Mouse (Mus musculus) c-Kit-positive CD71-positive TER-119-positive erythroid progenitor cells, embryonic 14.5 days (primary cell): ENCODE measurements at regions not wholly inside any gene's neighbourhood (a gene's known extent, or its start where the extent isn't known, plus 50 kb on each side); places are given as distances from the start of the nearest gene placed in this dataset.

Experiments used
- DNase-seq: peaks from one replicate; pipeline ENCODE4 v3.0.0-alpha.2; 2013; ENCODE audit warnings: low spot score

DNA sequence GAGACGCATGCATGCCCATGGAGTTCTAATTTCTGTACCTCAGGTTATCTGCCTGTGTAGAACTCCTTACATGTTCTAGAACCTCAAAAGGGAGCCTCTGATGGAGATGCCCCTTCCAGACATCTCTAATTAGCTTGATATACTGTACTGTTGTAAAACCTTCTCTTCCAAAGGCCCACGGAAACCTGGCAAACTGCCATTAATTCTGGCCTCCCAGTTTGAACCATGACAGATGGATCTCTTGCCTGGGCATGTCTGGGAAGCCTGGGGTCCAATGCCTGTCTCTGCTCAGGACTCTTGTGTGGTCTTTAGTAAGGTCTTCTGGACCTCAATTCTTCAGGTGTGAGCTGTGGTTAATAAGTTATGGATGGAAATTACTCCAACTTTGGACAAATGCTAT is 207.7 kb upstream of the Camk1g start:
- no peak for DNase-seq

DNA sequence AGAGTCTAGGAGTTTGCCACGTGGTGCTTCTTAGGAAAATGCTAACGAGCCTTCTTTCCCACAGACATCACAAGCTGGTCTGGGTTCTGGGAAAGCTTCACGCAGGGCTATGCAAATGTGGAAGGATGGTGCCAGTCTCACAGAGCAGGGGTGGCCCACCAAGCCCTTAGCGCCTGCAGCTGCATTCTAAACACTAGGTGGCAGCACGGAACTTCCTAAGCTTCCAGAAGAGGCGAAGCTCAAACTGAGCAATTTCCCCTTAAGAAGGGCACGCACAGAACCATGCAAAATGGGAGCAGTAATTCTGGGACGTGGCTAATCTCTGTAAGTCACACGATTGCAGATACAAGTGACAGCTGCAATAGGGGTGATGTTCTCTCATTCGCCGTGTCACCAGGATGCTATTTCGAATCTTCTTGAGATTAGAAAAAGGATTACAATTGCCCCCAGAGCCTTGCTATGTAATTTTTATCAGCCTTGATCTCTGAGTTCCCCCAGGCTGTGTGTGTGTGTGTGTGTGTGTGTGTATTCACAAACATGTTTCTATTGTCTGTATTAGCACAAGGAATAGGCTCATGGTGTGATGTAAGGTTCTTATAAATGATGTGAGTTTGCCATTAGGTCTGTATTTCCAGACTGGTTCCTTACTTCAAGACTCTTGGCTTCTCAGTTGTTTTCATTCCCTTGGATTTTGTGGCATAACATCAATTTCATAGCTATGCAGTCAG is 206.1 kb upstream of the Camk1g start:
- peak; percentile 8 for DNase-seq

DNA sequence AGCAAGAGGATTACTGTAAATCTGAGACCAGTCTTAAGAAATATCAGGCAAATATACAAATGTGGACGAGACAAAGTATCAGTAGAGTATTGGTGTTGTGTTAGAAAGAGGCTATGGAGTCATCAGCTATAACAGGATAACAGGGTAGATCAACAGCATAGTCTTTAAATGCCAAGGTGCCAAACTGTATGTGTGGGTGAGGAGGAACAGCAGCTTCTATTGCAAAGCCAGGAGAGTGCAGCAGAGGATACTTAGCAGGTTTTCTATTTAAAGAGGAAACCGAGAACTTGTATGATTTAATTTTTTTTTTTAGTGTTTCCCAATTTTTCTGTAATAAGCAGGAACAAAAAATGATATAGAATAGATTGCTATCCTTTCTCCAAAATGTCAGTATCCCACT is 202.7 kb upstream of the Camk1g start:
- DNase-seq: no peak

DNA sequence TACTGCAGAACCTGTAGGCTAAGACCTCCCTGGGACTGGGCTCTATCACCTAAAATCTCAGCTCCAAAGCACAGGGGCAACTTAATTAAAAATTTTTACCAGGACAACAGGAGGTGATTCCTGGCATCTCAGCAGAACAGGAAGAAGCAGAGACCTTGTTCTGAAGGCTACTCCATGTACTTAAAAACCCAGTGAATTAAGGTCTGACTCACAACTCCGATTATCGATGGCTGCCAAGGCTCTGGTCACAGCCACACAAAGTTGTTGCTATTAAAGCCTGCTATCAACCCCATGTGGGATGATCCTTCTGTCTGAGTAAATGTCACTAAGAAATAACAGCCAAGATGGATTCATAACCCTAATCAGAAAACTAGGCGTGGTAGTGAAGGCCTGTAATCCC is 202.3 kb upstream of the Camk1g start:
- no peak for DNase-seq

DNA sequence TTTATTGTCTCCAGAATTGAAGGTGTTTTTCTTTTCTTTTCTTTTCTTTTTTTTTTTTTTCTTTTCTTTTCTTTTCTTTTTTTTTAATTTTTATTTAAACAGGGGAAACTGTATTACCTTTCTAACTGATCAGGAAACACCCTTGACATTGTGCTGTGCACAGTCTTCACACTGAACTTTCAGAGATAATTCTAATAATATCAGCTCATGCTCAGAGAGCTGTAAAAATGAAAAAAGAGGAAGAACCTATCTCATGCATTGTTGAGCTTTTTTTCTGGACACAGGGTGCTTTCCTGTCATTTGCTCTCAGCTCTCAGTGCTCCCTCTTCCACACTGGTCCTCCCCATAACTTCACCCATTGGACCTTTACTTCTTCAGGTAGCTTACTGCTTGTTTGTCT is 201.0 kb upstream of the Camk1g start:
- DNase-seq: no peak

DNA sequence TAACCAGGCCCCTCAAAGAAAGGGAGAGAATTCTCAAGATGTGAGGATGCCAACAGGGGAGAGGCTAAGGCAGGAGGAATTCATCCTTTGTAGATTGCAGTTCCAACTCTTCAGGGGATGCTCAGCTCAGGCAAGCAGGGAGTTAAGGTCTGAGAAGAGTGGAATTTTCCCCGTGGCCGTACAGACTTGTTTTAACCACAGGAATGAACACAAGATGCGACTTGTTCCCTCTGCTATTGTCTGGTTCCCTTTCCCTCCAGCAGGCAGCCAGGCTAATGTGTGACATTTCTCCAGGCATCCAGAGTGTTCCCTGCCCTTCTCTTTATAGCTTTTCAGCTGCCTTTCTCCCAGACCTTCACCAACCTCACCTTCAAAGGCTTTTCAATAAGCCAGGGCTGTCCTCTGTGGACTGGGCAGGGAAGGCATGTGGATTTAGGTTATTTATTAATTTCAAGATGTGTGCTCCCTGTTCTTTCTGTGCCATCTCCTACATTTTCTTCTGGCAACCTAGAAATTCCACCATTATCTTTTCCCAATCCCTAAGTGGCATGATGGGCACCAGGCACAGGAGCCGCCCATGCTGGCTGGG is 198.6 kb upstream of the Camk1g start:
- DNase-seq: no peak

DNA sequence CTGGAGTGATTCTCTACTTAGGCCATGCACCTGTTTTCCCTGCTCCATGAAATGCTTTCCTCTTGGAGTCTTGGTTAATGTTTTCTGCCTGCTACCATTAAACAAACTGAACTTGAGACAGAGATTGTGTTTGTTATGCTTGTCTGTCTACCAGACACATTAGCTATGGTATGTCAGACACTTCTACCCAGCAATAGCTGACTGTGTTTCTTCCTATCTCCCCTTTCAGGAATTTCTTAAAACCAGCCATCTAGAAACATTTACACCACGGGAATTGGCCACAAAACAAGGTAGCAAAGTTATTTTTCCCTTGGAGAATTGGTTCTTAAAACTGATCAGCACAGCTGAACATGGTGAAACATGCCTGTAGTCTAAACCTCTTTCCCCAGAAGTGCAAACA is 197.1 kb upstream of the Camk1g start:
- DNase-seq: no peak

DNA sequence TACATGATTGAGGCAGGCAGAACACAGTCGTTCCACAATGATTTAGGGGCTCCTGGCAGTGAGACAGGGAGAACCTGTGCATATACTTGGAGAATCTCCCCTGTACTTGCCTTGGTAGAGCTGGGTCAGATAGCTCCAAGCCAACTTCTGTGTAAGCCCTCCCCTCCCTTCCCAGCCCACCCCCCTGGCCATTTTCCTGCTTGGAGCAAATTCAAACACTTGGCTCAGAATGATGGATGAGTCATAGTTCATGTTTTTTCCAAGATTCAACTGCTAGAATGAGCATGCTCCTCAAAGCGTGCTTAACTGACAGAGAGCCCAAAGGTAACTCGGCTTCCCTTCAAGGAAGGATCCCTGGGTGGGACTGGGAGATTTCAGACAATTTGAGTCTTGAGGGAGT is 194.1 kb upstream of the Camk1g start:
- DNase-seq: no peak

DNA sequence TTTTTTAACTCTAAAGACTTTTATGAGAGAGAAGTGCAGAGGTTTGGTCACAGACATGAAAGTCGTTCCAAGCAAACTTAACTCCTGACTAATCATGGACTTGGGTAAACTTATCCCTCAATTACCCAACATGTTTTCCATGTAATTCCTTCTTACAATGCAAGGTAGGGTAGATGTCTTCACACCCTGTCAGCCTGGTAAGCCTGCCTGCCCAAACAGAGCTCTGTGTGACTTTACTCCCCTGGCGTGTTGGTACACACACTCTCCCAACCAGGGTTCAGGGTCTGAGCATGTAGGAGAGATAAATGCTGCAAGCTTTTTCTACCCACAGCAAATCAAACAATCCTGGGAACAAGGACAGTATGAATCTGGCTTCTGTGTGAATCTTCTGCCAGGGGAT is 192.1 kb upstream of the Camk1g start:
- DNase-seq: no peak

DNA sequence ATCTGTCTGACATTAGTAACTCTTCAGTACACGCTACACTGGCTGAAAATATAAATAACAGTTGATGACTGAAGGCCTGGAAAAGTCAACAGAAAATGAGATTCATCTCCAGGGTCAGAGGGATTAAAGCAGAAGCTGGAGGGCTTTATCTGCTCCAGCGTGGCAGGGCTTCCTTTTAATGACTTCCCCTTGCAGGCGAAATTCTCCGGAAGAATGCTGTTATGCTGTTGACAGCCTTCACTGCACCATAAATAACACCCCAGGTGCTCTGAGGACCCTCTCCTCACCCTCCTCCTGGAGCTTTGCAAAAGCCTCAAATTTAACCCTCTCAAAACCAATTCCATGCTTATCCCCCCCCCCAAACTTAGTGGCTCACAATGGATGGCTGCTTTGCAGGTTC is 188.0 kb upstream of the Camk1g start:
- DNase-seq: no peak

DNA sequence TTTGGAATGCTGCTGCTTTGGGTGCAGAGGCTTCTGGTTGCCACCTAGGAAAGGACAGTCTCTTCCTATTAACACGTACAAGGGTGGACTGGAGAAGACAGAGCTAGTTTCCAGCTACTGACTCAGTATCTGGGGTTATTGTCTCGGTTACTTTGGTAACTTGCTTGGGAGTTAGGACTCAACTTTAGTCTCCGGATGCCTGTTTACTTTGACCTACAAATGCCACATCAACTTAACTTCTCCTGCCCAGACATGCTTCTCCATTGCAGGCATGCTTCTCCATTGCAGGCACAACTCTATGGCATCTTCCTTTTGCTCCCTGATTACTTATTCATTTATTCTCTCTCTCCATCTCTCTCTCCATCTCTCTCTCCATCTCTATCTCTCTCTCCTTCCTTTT is 184.6 kb upstream of the Camk1g start:
- DNase-seq: no peak

DNA sequence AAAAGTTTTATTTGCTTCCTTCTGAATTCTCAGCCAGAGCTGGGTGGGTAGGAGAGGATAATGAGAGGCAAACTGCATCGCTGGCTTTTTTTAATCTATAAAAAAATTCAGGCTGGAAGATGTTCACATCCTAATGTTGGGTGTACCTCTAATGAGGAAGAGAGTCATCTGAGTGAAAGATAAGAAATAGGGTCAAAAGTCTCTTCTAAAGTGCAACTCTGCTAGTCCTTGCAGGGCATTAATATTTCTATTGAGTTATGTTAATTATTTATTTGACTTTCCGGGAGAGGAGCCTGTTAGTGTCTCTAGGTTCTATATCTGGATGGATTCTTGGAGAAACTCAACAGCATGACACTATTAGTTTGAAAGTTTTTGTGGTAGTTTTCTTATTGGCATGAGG is 182.2 kb upstream of the Camk1g start:
- DNase-seq: no peak

DNA sequence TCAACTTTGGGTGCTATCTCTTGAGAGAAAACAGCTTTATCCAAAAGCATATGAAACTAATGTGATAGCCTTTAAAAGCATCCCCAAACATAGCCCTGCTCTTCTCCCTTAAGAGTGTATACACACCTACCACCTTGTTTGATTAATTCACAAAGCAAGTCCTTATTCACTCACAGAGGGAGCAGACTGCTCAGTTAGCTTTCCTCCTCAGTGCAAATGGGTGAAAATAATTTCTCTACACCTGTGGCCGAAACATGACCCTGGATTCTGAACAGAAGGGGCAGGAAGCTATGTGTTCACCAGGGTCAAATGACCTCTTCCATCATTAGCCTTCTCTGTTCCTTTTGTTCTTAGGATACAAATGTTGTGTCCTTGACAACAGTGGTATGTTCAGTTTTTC is 181.2 kb upstream of the Camk1g start:
- DNase-seq: no peak

DNA sequence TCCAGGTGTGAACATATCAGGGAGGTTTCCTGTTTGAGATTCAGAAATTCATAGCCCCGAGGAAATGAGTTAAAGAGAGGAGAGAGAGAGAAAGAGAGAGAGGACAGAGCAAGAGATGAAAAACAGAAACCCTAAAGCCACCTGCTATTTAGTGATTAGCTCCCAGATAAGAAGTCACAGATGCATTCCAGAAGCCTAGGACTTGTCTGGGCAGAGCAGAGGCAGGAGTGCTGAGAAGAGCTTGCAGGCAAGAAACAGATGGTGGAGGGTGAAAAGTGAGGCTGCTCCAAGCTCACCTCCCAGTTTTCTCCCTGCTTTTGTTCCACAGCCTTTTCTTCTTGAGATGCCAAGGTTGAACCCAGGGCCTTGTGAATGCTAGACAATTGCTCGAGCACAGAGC is 180.7 kb upstream of the Camk1g start:
- no peak for DNase-seq

DNA sequence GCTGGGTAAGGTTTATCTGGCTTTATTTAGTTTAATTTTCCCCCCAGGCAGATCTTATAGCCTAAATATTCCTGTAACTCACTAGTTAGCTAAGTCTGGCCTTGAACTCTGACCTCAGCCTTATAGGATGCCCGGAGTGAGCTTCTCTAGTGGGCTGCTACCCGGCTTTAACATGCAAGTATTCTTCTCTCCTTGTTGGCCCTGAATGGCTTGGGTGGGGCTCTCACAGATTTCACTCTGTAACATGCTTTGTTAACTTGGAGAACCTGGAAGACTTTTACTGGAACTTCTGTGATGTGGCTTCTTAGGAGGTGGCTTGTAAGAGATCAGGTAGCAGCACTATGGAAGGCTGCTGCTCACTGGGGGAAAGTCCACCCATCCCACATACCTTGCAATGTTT is 177.3 kb upstream of the Camk1g start:
- DNase-seq: no peak

DNA sequence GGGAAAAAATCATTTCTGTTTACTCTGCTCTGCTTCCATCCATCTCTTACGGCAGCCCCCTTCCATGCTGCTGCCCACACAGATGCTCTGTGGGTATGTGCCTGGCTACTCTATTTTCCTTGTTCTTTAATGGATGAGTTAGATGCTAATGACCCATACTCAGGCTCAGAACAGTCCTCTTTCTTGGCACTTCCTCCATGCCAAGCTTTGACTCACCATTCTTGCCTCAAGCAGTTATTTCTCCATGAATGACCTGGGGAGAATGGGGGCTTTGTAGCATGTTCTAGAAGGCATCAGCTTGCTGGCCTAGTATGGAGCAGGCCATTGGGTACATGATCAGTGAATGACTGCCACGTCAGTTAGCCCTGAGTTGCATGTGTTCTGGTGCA is 175.9 kb upstream of the Camk1g start:
- no peak for DNase-seq

DNA sequence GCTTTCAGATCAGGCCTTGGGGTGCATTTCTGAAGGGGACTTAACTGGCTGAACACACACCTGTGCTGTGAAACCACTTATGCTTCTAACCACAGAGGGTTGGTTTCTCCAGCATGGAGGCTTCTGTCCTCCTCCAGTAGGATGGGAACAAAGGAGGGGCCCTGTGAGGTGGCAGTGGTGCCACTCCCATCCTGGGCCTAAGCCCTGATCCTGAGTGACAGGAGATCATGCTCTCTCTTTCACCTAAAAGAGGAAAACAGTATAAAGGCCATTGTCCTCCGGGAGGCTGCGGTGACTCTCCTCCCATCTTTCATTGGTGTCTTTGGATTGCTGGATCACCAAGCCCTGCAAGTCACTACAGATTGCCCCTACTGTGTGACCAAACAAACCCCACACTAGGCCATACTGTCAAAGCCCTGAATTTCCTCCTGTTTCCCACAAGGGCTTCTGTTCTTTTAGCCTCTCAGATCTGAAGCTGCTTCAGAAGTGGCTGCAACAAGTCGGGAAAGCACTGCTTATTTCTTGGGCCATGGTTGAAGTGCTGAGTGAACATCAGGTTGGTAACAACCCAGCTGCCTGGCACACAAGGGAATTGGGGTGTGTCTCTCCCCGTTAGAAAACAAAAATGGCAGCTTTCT is 175.4 kb upstream of the Camk1g start:
- no peak for DNase-seq

DNA sequence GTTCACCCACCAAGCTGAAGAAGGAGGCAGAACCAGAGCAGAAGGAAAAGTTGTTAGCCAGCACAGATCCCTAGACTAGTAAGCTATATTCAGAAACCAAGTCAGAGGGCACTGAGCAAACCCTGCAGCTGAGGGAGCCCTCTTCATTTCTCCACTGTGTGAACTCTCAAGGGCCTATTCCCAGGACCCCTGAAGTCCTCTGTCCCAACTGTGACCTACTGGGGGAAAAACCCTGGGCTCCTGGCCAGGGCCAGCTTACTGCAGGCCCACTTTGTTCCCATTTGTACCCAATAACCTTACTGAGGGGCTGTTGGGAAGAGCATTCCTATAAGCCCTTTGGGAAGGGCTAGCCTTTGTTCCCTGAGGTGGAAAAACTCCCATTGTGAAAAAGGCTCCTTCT is 174.7 kb upstream of the Camk1g start:
- no peak for DNase-seq

DNA sequence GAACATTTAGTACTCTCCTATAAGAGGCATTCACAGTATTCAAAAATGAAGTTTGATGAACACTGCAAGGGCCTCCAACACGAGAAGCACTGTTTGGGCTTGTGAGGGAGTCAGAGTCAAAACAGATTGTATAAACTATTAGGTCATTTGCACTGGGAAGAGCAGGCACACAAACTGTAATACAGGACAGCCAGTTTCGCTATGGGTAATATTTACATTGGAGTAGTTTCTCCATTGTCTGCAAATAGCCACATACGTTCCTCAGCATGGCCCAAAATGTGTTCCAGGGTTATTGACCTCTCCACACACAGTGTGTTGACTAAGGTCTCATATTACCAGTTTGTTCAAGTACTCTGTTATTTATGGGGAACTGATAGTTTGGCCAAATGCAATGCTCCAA is 173.7 kb upstream of the Camk1g start:
- no peak for DNase-seq

DNA sequence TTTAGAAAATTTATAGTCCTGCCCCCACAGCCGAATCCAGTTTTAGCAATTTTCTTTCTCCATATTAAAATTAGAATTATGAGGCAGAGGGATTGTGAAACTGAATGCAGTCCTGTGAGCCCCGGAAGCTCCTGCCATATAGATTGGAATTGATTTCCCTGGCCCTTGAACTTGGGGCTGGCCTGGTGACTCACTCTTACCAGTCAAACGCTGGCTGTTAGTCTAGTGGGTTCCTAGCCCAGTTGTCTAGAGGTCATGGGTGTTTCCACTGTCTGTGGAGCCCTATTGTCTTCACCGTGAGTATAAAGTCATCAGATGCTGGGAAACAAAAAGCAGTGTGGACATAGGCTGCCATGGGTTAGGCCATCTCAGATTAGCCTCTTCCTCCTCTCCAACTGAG is 173.2 kb upstream of the Camk1g start:
- no peak for DNase-seq

DNA sequence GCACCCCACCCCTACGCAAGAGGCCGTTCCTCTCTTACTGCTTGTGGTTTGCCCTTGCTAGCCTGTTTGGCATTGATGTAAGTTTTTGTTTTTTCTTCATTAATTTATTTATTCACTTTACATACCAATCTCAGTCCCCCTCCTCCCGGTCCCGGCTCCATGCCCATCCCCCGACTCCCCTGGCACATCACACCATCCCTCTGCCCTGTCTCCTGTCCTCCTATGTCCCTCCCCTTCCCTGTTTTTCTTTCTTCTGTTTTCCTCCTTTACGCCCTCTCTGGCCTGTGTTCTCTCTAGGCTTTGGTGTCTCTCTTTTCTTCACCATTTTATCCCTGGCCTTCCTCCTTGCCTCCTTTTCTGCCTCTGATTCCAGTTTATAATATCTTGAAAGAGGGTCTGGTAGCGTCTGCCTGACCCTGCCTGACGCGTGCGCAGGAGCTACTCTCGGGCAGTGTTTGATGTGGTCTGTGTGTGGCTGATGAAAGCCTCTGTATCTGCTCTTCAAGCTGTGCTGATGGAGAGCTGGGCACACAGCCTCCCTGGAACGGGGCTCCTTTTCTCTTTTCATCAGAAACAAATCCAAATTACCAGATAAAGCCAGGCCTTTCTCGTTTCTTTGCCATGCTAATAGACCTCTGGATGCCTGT is 172.0 kb upstream of the Camk1g start:
- DNase-seq: no peak

DNA sequence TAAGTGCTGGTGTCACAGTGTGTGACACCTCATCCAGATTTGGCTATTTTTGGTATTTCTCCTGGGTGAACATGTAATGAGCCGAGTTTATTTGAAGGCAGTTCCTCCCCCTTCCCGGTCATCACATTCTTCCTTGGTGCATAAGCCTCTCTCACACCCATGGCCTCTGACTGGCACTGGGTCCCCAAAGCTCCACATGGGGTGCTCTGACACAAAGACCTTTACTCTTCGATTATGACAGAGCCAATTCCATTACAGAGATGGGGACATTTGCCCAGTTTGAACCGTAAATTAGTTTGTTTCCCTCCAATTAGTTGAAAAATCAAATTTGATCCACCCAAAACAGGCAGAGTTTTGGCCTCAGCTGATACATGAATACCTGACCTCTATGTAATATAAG is 171.2 kb upstream of the Camk1g start:
- DNase-seq: no peak

DNA sequence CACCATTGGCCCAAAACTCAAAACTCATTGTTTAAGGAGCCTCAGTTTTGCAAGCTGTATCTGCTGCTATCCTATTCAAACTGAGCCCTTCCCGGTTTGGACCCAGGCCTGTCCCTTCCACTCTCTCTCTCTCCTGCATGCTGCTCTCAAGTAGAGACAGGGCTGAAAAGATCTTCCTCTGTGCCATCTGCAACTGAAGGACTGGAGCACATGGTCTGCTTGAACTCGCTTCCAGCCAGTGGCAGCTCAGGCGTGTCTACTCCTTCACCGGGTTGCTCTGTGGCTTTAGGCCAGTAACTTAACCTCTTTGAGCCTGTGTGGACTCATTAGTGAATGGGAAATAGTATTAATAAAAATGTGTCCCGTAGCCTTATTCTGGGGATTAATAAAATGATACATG is 170.4 kb upstream of the Camk1g start:
- no peak for DNase-seq
